Mouse (Mus musculus) adrenal gland, postnatal 10 days (tissue): ENCODE results near the gene Slc19a3. TPM values are rescaled to one million over a fixed set of nuclear protein-coding genes. Genes with fewer than 3 reads are reported as not detected.
"Not testable (repeated sequence)": the region's sequence is repeated elsewhere in the genome, so short reads cannot be mapped to it uniquely, and the experiment has no call there.

Experiments
- DNase-seq: peaks from one replicate; pipeline ENCODE4 v3.0.0; 2021; ENCODE audit warnings: mixed read lengths
- total RNA-seq, 2 experiments: library from RNA; stranded (reverse); gene quantifications; 2 replicates each; pipeline ENCODE4 v1.2.3; 2021

Slc19a3 gene
- total RNA-seq, 2 experiments from 2014 or later, result 0.15 to 0.36 TPM

- DNase-seq, result no peak
Observed at GRCm38 (mm10) chr1:83007471-83007870, 30.8 kb downstream of the Slc19a3 start.

- no peak for DNase-seq
Observed at GRCm38 (mm10) chr1:83006218-83007179, 31.7 kb downstream of the Slc19a3 start.

DNA sequence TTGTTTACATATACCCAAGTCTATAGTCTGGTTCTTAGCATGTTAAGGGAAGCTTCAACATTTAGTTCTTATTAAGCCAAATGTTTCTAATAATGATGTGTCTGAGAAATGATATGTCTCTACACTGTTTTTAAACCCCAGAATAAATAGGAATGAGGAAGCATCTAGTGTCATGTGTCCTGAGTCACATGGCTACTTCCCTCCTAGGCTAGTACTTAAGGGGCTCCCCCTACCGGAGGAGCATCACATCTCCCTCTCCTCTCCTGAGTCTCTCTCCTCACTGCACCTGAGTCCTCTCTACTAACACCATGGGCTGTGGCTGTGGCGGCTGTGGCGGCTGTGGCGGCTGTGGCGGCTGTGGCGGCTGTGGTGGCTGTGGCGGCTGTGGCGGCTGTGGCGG is 37.9 kb downstream of the Slc19a3 start, which contains the start of gene Gm47959:
TSS of gene Gm47959 (plus strand) at position 243 of the 400 bp plus-strand sequence.
- DNase-seq, result not testable (repeated sequence)

DNA sequence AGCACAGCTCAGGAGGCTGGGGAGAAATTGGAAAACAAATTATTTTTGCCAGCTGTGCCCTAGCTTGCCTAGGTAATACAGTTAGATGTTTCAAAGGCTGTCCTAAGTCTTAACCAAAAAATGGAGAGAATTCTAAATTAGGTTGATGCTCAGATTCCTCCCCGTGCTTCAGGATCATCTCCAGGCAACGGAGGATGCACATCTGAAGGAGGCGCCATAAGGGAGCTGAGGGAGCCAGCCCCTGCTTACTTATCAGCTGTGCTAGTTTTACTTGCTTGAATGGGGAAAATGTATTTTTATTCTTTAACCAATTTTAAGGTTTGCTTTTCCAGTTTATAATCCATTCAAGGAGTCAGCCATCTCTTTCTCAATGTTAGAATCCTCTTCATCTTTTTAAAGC is 44.3 kb downstream of the Slc19a3 start:
- no peak for DNase-seq

DNA sequence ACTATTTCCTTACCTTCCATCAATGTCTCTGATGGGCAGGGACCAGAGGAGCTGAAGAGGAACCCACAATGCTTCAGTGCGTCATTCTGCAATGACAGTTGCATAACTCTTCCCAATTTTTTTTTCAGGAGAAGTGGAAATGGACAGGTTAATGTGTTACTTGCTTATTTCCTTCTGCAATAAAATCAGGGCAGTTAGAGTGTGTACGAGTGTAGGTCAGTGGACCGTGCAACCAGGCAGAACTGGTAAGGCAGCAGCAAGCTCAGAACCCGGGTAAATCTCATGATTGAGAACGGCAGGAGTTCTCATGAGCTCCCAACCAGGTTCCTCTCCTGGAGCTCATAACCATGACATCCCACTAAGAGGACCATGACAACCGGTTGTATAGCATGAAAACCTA is 46.2 kb downstream of the Slc19a3 start:
- DNase-seq, result no peak

GRCm38 (mm10) chr1:82991596-82991995 is 46.7 kb downstream of the Slc19a3 start:
- no peak for DNase-seq

GRCm38 (mm10) chr1:82991062-82991461 is 47.2 kb downstream of the Slc19a3 start:
- DNase-seq, result no peak

DNA sequence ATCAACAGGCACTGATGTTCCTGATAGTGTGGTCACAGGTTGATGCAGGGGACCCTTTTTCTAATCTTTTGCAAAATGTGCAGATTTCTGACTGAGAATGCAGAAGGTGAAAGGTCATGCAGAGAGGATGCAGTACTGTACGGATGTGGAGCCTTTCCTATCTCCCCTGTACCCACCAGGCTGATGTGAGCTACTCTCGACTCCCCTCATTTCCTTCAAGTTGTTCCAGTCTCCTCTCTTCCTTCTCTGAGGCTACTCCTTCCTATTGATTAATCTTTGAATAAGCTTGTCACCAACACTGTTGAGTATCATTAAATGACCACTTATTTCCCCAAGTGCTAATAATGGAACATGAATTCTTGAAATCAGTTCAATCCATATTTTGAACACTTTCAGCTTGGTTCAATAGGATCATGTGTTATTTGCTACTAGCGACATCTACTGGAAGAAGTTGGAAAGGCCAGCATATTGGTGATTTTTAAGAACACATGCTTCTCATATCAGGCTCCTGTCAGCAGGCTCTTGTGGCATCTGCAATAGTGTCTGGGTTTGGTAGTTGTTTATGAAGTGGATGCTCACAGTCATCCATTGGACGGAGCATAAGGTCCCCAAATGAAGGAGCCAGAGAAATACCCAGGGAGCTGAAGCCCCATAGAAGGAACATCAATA is 50.6 kb downstream of the Slc19a3 start:
- DNase-seq, result peak; percentile 57

GRCm38 (mm10) chr1:82986738-82987137 is 51.5 kb downstream of the Slc19a3 start:
- no peak for DNase-seq

- no peak for DNase-seq
Observed at GRCm38 (mm10) chr1:82977840-82978239, 60.4 kb downstream of the Slc19a3 start.

GRCm38 (mm10) chr1:82975750-82976149 is 62.5 kb downstream of the Slc19a3 start:
- DNase-seq, result peak; percentile 16

- no peak for DNase-seq
Observed at GRCm38 (mm10) chr1:82974342-82974741, 63.9 kb downstream of the Slc19a3 start.

GRCm38 (mm10) chr1:82973901-82974300 is 64.3 kb downstream of the Slc19a3 start:
- DNase-seq, result no peak

DNA sequence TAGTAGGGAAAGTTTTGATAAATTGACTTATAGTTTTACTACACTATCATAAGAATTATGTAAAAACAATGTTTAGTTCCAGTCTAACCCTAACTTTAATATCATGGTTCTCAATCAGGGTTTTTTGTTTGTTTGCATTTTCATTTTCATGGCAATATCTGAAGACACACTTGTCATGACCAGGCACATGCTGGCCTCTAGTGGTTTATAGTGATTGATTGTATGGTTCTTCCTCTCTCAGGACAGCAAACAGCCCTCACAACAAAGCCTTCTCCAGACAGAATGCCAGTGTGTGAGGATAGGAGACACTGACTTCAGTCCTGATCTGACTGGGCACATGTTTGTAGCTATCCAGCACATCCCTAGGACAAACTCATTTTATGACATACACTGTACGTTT is 65.0 kb downstream of the Slc19a3 start:
- DNase-seq, result no peak

- DNase-seq, result peak; percentile 49
Observed at GRCm38 (mm10) chr1:82972046-82972445, 66.2 kb downstream of the Slc19a3 start.

DNA sequence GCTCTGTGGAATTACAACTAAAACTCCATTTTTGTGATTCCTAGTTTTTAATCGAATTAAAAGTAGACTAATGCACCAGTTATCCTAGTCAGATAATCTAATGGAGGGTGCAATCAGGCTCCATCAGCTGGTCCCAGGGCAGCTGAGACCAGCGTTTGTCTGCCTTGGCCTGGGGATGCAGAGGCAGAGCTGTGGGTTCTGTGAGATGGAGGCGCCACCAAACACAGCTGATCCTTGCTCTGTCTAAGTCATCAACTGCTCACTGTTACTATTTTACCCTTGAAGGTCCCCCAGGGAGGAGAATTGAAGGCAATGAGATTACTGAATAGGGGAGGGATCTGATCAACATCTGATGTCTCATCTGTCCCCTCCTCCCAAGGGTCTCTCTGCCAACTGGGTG is 71.8 kb downstream of the Slc19a3 start:
- no peak for DNase-seq

Other genes with a start within 250 kb of the Slc19a3 start
- gene Agfg1, start 199.0 kb downstream of the Slc19a3 start, total RNA-seq, result 10 to 100 TPM; 43.1 TPM
- gene A030005L19Rik, start 125.1 kb downstream of the Slc19a3 start, total RNA-seq, result not detected
- not detected for gene A030014E15Rik, start 113.5 kb downstream of the Slc19a3 start, total RNA-seq
- gene Gm6217, start 107.0 kb downstream of the Slc19a3 start, total RNA-seq, result not detected
- gene A030003K21Rik, start 95.1 kb downstream of the Slc19a3 start, total RNA-seq, result not detected
- not detected for gene Gm7544, start 82.4 kb downstream of the Slc19a3 start, total RNA-seq
- gene Gm47955, start 78.2 kb downstream of the Slc19a3 start, total RNA-seq, result not detected
- not detected for gene Gm47959, start 37.9 kb downstream of the Slc19a3 start, total RNA-seq
- gene Krtap28-10, start 4.0 kb upstream of the Slc19a3 start, total RNA-seq, result not detected
- gene Gm47969, start 6.5 kb upstream of the Slc19a3 start, total RNA-seq, result not detected
- gene A030005K14Rik, start 20.9 kb upstream of the Slc19a3 start, total RNA-seq, result not detected
- not detected for gene Krtap28-13, start 22.5 kb upstream of the Slc19a3 start, total RNA-seq
- not detected for gene Ccl20, start 78.3 kb upstream of the Slc19a3 start, total RNA-seq
- not detected for gene Daw1, start 121.3 kb upstream of the Slc19a3 start, total RNA-seq